Mouse (Mus musculus): ENCODE measurements around the gene Mymk. TPM values are rescaled to one million over a fixed set of nuclear protein-coding genes. Genes with fewer than 3 reads are reported as not detected.

The Mymk gene
- not detected for polyA plus RNA-seq (2014; fragmentation: Illumina TruSeq; extraction: RNeasy Lipid Tissue Mini Kit (QIAGEN cat#74804); ENCODE audit: low read depth, low replicate concordance)

GRCm38 (mm10) chr2:27071978-27072377 lies at the start of gene Mymk:
TSS of gene Mymk (minus strand) at chr2:27072179.

GRCm38 (mm10) chr2:27079152-27079584 lies 7.2 kb upstream of the Mymk start, which contains the start of gene Adamtsl2:
TSS of gene Adamtsl2 (plus strand) at chr2:27079379.

GRCm38 (mm10) chr2:27027618-27028436 lies 44.2 kb downstream of the Mymk start, which contains the start of gene Slc2a6:
TSS of gene Slc2a6 (minus strand) at chr2:27027998.

Other genes with a start within 250 kb of the Mymk start
- gene Abo, start 207.2 kb downstream of the Mymk start, polyA plus RNA-seq (2014; fragmentation: Illumina TruSeq; extraction: RNeasy Lipid Tissue Mini Kit (QIAGEN cat#74804); ENCODE audit: low read depth, low replicate concordance): not detected
- 4.9 TPM for gene Surf6, start 169.3 kb downstream of the Mymk start, polyA plus RNA-seq (2014; fragmentation: Illumina TruSeq; extraction: RNeasy Lipid Tissue Mini Kit (QIAGEN cat#74804); ENCODE audit: low read depth, low replicate concordance)
- 5.5 TPM for gene Med22, start 161.5 kb downstream of the Mymk start, polyA plus RNA-seq (2014; fragmentation: Illumina TruSeq; extraction: RNeasy Lipid Tissue Mini Kit (QIAGEN cat#74804); ENCODE audit: low read depth, low replicate concordance)
- gene Rpl7a, start 161.4 kb downstream of the Mymk start, polyA plus RNA-seq (2014; fragmentation: Illumina TruSeq; extraction: RNeasy Lipid Tissue Mini Kit (QIAGEN cat#74804); ENCODE audit: low read depth, low replicate concordance): 61.9 TPM
- gene Surf2, start 155.8 kb downstream of the Mymk start, polyA plus RNA-seq (2014; fragmentation: Illumina TruSeq; extraction: RNeasy Lipid Tissue Mini Kit (QIAGEN cat#74804); ENCODE audit: low read depth, low replicate concordance): 8.2 TPM
- 36.3 TPM for gene Surf1, start 155.6 kb downstream of the Mymk start, polyA plus RNA-seq (2014; fragmentation: Illumina TruSeq; extraction: RNeasy Lipid Tissue Mini Kit (QIAGEN cat#74804); ENCODE audit: low read depth, low replicate concordance)
- 78.7 TPM for gene Surf4, start 138.3 kb downstream of the Mymk start, polyA plus RNA-seq (2014; fragmentation: Illumina TruSeq; extraction: RNeasy Lipid Tissue Mini Kit (QIAGEN cat#74804); ENCODE audit: low read depth, low replicate concordance)
- not detected for gene Stkld1, start 138.1 kb downstream of the Mymk start, polyA plus RNA-seq (2014; fragmentation: Illumina TruSeq; extraction: RNeasy Lipid Tissue Mini Kit (QIAGEN cat#74804); ENCODE audit: low read depth, low replicate concordance)
- gene Rexo4, start 107.8 kb downstream of the Mymk start, polyA plus RNA-seq (2014; fragmentation: Illumina TruSeq; extraction: RNeasy Lipid Tissue Mini Kit (QIAGEN cat#74804); ENCODE audit: low read depth, low replicate concordance): 21.3 TPM
- gene Adamts13, start 98.8 kb downstream of the Mymk start, polyA plus RNA-seq (2014; fragmentation: Illumina TruSeq; extraction: RNeasy Lipid Tissue Mini Kit (QIAGEN cat#74804); ENCODE audit: low read depth, low replicate concordance): 0.37 TPM
- gene Cacfd1, start 62.3 kb downstream of the Mymk start, polyA plus RNA-seq (2014; fragmentation: Illumina TruSeq; extraction: RNeasy Lipid Tissue Mini Kit (QIAGEN cat#74804); ENCODE audit: low read depth, low replicate concordance): 10.9 TPM
- gene Slc2a6, start 44.2 kb downstream of the Mymk start, polyA plus RNA-seq (2014; fragmentation: Illumina TruSeq; extraction: RNeasy Lipid Tissue Mini Kit (QIAGEN cat#74804); ENCODE audit: low read depth, low replicate concordance): not detected
- gene Adamtsl2, start 7.2 kb upstream of the Mymk start, polyA plus RNA-seq (2014; fragmentation: Illumina TruSeq; extraction: RNeasy Lipid Tissue Mini Kit (QIAGEN cat#74804); ENCODE audit: low read depth, low replicate concordance): 0.19 TPM
- gene Fam163b, start 70.3 kb upstream of the Mymk start, polyA plus RNA-seq (2014; fragmentation: Illumina TruSeq; extraction: RNeasy Lipid Tissue Mini Kit (QIAGEN cat#74804); ENCODE audit: low read depth, low replicate concordance): not detected
- not detected for gene Dbh, start 93.1 kb upstream of the Mymk start, polyA plus RNA-seq (2014; fragmentation: Illumina TruSeq; extraction: RNeasy Lipid Tissue Mini Kit (QIAGEN cat#74804); ENCODE audit: low read depth, low replicate concordance)
- gene Sardh, start 176.2 kb upstream of the Mymk start, polyA plus RNA-seq (2014; fragmentation: Illumina TruSeq; extraction: RNeasy Lipid Tissue Mini Kit (QIAGEN cat#74804); ENCODE audit: low read depth, low replicate concordance): 86.3 TPM

Data from liver, adult 10 weeks (tissue).